Mouse (Mus musculus): ENCODE measurements around the gene Iffo1.

Gene Iffo1

DNA sequence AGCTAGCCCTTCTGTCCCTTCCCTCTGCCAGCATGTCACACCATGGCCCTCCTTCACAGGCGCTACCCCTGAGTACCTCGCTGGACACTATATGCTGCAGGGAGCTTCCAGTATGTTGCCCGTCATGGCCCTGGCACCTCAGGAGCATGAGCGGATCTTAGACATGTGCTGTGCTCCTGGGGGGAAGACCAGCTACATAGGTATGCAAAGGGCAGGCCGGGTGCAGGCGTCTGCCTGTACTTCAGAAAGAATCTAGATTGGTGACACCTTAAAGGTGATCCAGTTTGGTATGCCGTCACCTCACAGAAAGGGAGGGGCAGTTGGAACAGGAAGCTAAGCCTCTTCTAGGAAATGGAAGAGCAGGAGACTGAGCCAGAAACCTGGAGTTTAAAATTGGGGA is 5.3 kb upstream of the Iffo1 start:
- DNase-seq (ENCODE audit: low read depth, low spot score): no peak

DNA sequence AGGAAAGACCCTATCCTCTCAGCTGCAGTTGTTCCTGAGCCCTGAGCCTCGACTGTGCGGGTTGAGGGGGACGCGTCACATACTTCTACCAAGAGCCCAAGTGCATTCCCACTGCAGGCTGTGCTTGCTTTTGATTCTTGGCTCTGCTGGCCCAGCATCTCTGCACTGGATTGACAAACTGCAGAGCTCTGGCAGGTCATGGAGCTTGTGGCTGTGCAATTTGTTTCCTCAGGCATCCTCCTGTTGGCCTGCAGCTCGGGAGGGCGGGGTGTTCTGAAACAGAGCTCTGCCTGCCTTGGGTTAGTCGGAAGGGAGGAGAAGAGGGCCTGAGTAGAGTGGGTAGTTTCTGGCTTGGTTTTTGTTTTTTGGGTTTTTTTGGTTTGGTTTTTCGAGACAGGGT is 2.6 kb upstream of the Iffo1 start:
- DNase-seq (ENCODE audit: low read depth, low spot score): no peak

DNA sequence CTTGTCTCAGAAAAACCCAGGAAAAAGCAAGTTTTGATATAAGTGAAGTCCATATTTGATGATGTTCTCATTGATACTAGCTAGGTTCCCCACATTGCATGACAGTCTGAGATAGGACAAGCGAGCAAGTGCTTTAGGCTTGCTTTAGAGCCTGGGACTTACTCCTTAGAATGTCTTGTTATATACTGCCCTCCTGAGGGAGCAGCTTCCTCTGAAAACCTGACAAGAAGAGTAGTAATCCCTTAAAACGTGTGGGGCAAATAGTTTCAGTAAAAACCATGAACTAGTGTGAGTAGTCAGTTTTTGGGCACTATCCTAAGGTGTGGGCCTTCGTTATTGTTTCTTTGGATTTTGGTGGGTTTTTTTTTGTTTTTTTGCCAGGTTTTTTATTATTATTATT is 1.9 kb upstream of the Iffo1 start:
- DNase-seq (ENCODE audit: low read depth, low spot score): no peak

DNA sequence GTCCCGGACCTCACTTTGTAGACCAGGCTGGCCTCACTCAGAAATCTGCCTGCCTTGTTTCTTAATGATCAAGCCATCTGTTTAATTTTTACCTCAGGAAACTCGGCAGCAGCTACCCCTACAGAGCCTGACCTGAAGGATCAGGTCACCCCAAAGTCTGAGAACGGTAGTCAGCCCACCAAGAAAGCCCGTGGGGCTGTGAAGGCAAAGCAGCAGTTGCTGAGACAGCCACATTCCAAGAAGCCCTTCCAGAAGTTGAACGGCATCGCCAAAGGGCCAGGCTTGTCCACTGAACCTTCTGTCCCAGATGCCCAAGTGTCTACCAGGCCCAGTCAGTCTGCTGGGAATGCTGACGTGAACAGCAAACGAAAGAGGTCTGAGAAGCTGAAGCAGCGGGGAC is 1.1 kb upstream of the Iffo1 start:
- no peak for DNase-seq (ENCODE audit: low read depth, low spot score)

DNA sequence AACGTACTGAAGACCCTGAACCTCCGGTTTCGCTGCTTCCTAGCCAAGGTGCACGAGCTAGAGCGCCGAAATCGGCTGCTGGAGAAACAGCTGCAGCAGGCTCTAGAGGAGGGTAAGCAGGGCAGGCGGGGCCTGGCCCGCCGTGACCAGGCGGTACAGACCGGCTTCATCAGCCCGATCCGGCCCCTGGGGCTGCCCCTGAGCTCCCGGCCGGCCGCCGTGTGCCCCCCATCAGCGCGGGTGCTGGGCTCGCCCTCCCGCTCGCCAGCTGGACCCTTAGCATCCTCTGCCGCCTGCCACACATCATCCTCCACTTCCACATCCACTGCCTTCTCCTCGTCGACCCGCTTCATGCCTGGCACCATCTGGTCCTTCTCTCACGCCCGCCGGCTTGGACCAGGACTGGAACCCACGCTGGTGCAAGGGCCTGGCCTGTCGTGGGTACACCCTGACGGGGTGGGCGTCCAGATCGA is 474 bp downstream of the Iffo1 start:
- no peak for DNase-seq (ENCODE audit: low read depth, low spot score)

DNA sequence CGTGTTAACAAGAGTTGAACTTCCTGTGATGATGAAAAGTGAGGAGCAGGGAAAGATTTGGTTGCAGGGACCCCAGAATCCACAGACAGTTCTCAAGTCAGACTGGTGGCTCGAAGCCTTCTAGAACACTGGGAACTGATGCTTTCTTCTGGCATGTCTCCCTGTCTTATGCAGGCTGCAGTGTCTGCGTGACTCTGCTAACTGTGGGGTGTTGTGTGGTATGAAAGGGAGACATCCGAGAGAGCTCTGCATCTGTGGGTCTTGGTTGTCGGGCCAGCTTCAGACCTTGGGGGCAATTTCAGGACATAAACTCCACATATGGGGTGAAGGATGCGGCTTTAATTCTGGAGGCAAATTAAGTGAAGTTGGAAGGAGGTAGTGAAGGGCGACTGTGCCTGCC is 1.1 kb downstream of the Iffo1 start:
- DNase-seq (ENCODE audit: low read depth, low spot score): no peak

DNA sequence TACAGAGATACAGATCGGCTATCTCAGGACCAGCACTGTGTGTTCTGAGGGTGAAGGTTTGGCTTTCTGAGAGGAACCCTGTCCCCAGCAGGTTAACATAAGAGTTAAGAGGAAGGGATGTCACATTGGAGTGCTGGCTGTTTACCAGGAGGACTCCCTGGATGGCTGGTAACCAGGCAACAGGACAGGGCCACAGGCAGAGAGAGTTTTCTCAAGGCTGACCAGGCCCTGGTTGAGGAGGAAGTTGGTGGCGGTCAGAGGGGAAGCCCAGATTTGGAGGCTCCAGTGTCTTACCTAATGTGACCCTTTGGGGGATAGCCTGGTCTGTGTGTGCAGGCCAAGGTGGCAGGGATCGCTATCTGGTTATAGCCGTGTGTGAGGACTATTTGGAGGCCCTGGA is 1.8 kb downstream of the Iffo1 start:
- no peak for DNase-seq (ENCODE audit: low read depth, low spot score)

DNA sequence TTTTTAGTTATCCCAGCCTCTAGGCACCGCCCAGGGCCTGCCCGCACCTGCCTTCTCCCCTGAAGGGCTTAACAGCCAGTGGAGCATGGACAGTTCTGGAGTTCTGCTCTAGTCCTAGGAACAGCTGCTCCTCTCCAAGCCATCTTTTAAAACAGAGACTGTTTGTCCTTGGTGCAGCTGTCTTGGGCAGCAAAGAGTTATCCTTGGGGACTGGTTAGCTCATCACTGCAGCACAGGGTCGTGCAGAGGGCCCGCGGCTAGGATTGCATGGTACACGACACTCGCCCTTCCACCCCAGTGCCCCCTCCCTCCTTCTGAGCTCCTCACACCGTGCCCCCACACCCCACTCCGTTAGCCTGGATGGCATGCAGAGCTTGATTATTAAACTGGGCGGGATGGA is 2.3 kb downstream of the Iffo1 start:
- DNase-seq (ENCODE audit: low read depth, low spot score): no peak

DNA sequence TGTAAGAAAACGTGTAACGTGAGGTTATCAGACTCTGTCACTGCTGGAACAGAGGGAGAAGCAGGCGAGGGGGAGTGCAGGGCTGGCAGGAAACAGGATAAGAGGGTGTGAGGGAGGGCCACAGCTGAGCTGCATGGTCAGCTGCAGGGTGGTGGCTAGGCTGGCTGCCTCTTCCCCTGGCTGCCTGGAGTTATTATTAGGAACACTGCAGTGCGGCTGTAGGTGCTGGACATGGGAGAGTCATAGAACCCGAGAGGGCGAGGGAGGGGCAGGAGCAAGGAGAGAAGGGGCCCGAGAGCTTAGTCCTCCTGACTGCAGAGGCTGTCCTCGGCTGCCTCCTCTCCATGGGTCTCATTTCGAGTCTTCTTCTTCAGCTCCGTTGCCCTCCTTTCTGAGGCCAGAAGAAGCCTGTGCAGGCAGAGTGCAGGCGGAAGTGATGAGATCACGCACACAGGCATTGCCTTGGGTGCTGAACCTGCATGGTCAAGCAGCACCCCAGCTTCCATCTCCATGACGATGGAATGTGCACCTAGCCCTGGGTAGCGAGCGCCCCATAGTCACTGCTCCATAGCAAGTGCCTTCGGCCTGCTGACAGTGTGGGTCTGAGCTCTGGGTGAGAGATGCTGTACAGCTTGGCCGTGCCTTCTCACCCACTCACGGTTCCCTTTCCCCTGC is 3.3 kb downstream of the Iffo1 start:
- no peak for DNase-seq (ENCODE audit: low read depth, low spot score)

DNA sequence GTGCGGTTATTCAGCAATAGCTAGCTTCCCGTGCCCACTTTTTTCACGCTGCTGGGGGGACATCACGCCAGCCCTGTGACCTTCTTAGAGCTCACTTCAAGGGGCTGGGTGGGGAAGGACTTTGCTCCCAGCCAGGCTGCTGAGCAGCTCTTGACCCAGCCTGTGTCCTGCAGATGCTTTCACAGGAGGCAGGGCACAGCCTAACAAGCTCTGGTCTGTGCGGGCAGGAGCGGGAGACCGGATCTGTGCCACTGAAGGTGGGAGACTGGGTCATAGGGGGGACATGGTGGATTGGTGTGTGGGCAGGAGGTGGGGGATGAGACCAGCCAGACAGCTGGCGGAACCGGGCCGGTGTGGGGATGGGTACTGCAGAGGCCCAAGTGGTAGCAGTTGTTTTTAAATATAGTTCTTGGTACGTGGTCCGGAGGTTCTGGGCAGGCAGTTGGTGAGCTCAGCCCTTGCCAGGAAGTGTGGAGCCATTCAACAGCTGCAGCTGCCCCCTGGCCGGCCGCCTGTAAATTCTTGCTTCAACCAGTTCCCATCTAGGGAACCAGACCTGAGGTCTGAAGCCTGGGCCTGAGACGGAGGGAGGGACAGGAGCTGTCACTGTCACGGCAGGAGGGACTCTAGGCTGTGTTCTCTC is 4.0 kb downstream of the Iffo1 start:
- DNase-seq (ENCODE audit: low read depth, low spot score): peak; percentile 51

DNA sequence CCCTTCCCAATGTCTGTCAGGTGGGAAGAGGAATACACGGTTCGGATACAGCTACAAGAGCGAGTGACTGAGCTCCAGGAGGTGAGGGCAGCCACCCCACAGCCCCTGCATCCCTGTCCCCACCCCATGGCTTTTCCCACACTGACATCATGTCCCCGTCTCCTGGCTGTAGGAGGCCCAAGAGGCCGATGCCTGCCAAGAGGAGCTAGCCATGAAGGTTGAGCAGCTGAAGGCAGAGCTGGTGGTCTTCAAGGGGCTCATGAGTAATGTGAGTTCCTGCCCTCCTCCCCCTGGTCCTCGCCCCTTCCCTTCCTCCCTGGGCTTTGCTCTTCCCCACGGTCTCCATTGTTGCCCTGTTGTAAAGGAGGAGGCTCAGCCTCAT is 4.5 kb downstream of the Iffo1 start:
- no peak for DNase-seq (ENCODE audit: low read depth, low spot score)

DNA sequence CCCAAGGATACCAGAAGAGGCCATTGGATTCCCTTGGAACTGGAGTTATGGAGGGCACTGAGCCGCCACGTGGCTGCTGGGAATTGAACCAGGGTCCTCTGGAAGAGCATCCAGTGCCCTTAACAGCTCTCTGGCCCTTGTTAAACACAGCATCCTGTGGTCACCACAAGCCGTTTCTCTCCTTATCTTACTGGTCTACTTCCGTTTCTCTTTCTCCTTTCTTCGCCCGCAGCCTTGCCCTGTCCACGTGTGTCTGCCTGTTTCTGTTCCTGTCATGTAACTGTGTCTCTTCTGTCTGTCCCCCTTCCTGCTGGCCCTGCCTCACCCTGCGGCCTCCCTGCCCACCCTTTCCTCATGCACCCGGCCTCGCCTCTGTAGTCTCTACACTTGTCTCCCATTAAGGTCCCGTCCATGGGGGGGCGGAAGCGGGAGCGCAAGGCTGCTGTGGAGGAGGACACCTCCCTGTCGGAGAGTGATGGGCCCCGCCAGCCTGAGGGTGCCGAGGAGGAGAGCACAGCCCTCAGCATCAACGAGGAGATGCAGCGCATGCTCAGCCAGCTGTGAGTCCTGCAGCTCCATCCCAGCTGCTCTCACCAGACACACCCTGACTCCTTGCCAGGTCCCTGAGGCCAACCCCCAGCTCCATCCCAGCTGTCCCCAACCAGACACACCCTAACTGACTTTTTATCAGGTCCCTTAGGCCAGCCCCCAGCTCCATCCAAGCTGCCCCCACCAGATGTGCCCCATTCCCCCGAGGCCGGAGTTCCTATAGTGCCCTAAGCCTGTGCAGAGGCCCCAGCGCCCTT is 7.4 kb downstream of the Iffo1 start:
- DNase-seq (ENCODE audit: low read depth, low spot score): no peak

DNA sequence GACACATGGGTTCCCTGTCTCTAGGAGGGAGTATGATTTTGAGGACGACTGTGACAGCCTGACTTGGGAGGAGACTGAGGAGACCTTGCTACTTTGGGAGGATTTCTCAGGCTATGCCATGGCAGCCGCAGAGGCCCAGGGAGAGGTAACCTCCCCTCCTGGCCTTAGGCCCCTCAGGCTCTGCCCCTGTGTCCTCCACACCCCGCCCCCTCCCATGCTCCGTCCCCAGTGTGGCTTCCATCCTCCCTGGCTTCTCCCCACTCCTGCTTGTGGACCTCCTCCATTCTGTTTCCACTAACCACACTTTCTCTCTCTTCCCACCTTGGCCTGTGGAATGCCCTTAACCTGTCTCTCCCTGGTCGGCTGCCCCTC is 8.0 kb downstream of the Iffo1 start:
- DNase-seq (ENCODE audit: low read depth, low spot score): no peak

DNA sequence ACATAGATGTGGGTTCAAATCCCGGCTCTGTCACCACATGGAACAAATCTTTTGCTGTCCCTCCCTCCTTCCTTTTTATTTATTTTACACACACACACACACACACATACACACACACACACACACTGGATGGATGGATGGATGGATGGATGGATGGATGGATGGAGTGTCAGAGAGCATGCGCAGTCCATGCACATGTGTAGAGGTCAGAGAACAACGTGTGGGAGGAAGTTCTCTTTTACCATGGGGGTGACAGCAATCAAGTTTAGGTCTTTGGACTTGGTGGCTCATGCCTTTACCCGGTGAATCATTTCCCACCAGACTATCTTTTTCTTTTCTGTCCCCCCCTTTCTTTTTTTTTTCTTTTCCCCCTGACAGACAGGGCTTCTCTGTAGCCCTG is 8.6 kb downstream of the Iffo1 start:
- no peak for DNase-seq (ENCODE audit: low read depth, low spot score)

DNA sequence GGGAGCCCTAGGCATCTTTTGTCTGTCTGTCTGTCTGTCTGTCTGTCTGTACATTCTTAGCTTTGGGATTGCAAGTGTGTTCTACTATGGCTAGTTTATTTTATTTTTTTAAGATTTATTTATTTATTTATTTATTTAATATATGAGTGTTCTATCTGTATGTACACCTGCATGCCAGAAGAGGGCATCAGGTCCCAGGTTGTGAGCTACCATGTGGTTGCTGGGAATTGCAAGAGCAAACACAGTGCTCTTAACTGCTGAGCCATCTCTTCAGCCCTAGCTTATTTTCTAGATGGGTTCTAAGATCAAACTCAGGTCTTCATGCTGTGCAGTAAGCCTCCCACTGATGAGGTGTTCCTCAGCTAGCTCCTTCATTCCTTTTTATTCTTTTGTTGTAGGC is 9.5 kb downstream of the Iffo1 start:
- DNase-seq (ENCODE audit: low read depth, low spot score): peak; percentile 60

DNA sequence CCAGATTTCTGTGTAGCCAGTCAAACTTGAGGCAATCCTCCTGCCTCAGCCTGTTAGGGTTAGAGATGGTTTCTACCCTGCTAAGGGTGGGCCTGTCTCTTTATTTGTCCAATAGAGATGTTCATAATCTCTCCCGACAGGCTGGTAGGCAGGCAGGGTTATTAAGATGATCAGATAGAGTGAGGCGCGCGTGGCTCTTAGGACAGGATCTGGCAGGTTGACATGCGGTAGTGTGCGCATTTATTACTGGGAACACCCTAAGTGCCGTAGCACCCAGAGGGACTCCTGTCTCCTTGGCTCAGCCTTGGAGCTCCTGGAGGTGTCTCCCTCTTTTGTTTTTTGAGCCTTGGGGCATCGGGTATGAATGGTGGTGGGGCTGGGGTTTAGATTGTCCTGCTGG is 10.2 kb downstream of the Iffo1 start:
- DNase-seq (ENCODE audit: low read depth, low spot score): no peak

DNA sequence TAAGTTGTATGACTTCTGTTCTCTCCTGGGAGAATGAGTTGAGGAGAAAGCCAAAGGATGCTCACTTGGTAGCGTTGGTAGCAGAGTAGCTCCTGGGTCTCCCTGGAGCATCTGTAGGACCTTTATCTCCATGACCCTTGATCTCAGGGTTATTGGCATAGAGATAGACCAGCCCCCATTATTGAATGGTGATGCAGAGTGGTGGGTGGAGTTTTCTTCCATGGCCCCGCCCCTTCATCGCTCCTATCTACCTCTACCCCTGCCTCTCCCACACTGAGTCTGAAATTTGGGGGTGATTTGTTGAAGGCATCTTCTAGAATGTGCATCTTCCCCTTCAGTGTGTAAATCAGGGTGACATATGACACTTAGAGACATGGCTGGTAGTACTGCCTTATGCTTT is 11.4 kb downstream of the Iffo1 start:
- DNase-seq (ENCODE audit: low read depth, low spot score): no peak

DNA sequence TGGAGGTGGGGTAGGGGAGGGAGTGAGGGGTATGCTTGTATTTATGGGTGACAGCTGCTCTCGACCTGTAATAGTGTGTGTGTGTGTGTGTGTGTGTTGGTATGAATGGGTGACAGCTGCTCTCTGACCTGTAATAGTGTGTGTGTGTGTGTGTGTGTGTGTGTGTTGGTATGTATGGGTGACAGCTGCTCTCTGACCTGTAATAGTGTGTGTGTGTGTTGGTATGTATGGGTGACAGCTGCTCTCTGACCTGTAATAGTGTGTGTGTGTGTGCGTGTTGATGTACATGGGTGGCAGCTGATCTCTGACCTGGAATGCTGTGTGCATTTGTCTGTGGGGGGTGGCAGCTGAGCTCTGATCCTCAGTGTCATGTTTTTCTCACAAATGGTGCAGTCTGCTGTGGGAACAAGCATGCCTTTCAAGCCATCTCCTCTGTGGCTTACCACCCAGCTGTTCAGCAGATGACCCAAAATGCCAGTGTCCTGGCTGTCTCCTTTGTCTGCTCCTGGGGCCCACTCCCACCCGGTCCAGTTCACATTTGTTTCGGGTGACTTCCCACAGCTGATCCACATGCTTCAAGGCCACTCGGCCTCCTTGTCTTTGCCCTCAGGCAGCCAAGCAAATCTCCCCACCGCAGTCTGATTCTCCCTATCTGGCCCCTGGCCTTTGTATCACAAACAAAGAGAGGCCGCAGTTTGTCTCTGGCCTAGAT is 12.0 kb downstream of the Iffo1 start:
- peak; percentile 58 for DNase-seq (ENCODE audit: low read depth, low spot score)

DNA sequence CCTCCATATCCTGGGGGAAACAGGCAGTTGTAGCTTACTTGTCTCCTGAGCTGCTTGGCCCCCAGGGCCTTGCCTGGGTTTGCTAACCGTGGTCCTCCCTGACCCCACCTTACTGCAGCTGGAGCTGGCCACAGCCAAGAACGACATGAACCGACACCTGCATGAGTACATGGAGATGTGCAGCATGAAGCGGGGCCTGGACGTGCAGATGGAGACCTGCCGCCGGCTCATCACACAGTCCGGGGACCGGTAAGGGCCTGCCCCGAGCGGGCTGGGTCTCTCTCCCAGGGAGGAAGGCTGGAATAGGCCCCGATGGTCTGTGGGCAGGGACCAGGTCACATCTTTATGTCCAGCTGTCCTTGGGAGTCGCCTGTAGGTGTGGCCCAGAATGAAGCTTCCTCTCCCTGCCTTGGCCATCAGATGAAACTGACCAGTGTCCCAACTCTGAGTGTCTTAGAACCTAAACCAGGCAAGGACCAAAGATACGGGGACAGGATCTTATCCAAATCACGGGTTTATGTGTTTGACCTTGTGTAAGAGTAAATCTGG is 14.0 kb downstream of the Iffo1 start:
- no peak for DNase-seq (ENCODE audit: low read depth, low spot score)

DNA sequence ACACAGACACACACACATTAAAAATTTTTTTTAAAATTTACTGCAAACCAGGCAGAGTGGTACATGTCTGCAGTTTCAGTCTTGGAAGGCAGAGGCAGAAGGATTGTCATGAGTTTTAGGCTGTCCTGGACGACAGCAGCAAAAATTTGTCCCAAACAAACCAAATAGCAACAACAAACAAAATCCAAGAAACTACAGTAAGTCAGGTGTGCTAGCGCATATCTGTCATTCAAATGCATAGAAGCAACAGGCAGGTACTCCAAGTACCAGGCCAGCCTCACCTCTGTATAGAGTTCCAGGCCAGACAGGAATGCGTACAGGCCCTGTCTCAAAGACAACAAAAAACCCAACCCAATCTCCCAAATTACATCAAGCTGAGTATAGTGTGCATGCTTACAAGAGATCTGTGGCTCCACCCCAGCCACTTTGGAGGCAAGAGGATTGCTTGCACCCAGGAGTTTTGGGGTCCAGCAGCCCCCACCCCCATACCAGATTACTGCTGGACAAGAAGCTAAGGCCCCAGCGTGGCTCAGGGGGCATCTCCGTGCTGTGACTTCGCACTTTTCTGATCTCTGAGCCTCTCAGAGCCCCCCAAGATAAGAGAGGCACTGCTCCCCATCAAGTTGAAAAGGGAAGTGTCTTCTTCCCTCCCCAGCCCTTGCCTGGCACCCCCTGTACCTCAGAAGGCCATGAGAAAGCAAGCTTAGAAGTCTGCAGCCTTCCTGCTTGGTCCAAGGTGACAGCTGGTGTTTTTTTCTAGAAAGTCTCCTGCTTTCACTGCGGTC is 14.9 kb downstream of the Iffo1 start:
- DNase-seq (ENCODE audit: low read depth, low spot score): peak; percentile 60

DNA sequence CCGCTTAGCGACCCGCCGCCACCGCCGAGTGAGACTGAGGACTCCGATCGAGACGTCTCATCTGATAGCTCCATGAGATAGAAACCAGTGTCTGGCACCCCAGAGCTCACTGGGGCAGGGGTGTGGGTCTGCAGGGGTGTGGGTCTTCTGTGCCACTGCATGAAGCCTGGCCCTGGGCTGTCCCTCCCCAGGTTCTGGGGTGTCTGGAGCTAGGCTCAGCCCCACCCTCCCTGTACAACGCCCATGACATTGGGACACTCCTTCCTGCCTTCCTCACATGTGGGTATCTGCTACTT is 15.5 kb downstream of the Iffo1 start:
- DNase-seq (ENCODE audit: low read depth, low spot score): no peak

All from ZHBTc4 (cell line).